Mouse (Mus musculus) urinary bladder, postnatal 14 days (tissue): Measurements from ENCODE around the gene Gpr61.
A peak's percentile ranks its signal among the peaks of the same experiment; 100 is the strongest.

Experiments
- DNase-seq: peaks from one replicate; pipeline ENCODE4 v3.0.0; 2021; ENCODE audit warnings: low spot score

Gpr61 gene

DNA sequence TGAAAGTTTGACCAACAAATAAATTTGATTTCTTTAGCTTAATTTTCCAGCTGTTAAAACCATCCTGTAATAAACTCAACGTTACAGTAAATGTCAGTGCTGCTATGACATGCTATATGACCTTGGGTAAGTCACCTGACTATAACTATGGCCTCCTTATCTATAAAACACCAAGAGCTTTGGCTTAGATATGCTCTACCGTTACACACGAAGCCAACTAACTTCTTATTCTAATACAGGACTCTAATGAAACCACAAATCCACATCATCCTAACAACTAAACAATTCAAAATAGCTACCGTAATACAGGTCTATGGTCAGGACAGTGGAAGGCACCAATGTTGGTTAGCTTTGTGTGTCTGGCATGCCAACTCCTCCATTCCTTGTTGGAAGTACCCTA, 24.9 kb downstream of the Gpr61 start:
- no peak for DNase-seq

DNA sequence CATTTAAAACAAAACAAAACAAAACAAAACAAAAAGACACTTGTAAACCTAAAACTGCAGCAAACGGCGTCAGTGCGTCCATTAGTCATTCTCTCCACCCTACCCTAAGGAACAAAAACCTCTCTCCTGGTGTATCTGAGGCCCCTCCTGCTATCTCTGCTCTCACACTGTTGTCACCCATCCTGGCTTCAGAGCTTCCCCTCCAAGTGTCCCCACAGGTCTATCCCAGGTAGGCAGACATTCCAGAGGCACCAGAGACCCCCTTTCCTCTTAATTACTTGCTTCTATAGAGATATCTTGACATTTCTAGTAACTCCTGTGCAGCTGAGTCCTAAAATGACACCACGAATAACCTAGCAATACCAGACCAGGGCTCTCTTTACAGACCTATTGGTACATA, 25.3 kb downstream of the Gpr61 start:
- no peak for DNase-seq

DNA sequence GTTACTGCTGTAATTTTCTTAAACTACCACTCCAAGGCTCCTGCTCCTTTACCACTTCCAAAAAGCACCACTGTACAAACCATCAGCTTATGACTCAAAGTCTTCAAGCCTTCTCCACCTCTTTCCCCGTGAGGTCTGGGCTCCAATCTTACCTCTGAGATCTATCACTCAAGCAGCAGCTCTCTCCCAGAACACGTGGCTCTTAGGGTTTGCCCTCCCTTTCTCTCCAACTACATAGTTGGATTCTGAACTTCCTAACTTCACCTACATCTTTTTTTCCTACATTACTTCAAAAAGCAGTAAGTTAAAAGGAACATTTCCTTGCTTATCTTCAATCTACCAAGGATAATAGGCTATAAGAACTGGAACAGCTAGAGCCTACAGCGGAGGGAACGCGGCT, 26.2 kb downstream of the Gpr61 start:
- no peak for DNase-seq

DNA sequence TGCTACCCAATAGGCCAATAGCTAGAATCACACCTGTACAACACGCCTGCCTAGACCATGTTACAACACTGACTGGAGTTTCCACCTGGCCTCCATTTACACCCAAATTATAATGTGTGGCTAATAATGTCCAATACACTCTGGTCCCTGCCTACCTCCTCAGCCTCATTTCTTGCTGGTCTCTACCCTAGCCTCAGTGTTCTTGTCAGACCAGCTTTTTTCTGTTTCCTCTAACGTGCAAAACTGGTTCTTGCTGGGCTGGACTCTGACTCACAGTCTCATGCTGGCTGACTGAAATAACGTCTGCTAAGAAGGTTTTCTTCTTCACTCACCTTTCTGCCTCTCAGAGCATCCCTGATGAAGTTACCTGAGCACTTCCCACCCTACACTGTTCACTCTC, 28.4 kb downstream of the Gpr61 start:
- peak; percentile 28 for DNase-seq

DNA sequence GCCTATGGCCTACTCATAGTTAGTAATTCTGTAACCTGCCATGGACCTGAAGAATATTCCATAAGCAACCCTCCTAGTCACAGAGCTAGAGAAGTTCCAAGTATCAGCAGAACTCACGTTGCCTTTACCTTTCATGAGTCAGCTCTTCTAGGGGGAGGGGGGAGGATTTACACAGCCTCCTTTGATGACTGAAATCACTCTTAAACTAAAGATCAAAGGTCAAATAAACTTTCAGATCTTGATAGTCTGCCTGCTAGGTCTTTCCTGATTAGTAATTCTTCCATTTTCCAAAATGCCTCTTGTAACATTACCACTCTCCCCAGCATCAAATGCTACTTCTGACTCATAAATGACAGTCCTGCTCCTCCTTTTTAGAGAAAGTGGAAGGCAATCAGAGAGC, 30.6 kb downstream of the Gpr61 start:
- DNase-seq, result no peak

DNA sequence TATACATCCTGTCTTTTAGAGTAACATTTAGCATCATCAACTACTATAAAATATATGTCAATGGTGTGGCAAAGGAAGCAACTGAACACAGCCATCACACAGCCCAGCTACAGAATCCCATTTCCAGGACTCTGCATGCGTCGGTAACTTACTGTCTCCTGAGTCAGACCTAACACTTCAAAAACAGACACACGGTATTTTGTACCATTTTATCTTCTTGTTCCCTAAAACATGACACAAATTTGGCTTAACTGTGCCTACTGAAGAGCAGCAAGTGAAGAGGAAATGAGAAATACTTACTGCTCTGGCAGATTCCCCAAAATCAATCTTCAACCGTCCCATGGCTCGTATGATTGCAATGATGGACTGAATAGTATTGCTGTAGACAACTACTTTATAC, 31.4 kb downstream of the Gpr61 start:
- no peak for DNase-seq

DNA sequence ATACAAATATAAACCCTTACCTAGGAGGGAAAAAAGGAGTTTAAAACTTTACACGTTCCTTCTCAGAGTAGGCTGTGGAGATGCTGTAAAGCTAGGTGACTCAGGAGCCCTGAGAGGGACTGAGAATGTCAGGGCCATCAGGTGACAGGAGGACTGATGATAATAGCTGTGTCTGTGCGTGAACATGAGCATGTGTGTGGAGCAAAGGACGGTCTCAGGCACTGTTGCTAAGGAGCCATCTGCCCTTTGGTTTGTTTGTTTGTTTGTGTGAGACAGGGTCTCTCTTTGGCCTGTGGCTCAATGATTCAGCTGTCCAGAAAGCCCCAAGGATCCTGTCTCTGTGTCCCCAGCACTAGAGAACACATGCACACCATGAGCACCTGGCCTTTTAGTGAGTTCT, 33.6 kb downstream of the Gpr61 start:
- DNase-seq, result no peak

DNA sequence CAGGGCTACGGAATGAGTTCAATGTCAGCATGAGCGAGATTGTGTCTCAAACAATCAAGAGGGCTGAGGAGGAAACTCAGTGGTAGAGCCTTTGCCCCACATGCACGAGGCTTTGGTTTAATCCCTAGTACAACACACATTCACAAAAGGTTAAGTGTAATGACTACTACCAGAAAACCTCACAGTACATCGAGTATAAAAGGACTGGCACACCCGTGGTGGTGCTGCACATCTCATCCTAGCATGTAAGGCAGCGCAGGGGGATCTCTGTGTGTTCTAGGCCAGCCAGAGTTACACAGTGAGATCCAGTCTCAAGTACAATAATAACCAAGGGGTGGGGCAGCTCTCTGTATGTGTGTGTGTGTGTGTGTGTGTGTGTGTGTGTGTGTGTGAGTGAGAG, 37.2 kb downstream of the Gpr61 start:
- DNase-seq, result no peak

DNA sequence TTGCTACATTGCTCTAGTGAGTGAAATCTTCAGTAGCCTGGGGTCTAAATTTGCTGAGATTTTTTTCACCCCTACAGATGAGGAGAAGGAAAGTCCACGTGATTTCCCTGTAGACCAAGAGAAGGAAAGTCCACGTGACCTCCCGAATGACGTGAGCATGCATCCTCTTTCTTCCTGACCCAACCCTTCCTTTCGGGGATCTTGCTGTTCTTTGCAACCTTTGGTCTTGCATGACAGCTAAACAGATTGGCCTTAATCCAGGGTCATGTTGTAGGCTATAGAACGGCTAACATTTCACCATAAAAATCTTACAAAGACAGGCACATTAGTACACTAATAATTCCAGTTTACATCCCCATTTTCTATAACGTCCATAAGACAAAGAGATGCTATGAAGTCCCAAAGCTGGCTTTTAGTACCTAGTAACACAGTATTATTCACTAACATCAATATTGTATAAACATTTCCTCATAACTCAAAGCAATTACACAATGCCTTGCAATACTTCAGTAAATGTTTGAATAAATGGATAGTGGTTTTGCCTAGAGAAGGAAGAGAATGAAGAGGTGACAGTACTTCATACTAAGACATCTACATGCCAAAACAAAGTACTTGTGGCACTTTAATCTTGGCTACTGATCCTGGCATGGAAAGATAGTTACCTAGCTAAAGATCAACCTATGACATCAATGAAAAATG, 40.9 kb downstream of the Gpr61 start:
- no peak for DNase-seq

DNA sequence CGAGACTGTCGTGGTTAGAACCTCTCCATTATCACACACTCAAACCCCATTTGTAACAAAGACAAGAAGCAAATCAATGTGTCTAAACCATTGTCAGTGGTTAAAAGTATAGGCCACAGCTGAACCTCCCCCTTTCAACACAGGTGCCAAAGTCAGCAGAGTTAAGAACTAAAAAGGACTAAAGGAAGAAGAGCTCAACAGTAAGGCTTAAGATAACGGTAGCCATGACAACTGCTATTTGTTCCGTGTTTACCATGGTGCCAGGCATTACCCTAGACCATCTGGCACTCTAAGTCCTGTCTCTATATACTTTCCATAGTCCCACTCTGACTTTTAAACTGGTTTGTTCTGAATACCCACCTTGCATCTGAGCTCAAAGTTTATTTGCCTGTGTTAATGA, 42.0 kb downstream of the Gpr61 start:
- no peak for DNase-seq

DNA sequence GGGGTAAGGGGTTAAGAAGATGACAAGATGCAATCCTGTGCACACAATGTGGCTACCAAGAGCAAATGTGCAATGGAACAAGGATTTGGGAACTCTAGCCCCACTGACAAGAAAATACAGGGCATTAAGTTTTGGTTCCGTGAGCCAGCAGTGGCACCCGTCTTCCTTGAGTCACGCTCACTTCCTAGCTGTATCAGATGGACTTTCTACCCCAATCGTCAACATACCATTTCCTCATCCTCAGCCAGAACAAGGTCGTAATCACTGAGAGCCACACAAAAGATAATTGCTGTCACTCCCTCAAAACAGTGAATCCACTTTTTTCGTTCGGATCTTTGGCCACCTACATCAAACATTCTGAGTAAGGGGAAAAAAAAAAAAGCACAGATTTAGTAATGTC, 42.4 kb downstream of the Gpr61 start:
- DNase-seq, result no peak

DNA sequence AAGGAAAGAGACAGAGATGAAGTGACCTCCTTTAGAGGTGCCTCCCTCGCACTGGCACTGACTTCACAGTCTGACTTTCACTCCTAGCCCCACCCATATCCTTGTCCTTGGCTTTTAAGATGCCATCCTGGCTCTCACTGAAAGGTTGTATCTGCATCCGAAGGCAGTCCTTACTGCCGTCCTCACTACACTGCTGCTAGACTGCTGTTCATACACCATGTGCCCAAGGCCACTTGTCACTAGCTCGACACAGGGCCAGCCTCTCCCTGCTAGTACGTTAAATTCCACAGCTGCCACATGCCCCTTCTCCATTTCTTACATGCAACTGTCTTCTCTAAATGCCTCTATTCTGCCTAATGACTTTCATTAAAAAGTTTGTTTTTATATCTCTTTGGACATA, 43.4 kb downstream of the Gpr61 start:
- no peak for DNase-seq

DNA sequence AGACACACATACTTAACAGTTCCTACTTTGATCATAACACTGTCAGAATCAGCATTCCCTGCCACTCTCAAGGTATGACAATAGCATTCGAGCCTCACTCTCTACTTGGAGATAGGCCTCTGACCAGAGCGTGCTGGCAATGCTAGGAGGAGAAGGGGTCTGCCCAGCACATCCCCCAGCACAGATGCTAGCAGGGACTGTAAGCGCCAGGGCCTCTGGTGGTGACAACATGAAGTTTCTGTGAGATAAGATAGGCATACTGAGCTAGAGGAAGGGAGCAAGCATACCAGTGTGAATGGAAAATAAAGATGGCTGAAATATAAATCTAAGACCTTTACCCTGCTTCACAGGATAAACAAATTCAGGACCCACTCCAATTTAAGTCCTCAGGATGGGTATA, 49.4 kb downstream of the Gpr61 start:
- DNase-seq, result no peak

DNA sequence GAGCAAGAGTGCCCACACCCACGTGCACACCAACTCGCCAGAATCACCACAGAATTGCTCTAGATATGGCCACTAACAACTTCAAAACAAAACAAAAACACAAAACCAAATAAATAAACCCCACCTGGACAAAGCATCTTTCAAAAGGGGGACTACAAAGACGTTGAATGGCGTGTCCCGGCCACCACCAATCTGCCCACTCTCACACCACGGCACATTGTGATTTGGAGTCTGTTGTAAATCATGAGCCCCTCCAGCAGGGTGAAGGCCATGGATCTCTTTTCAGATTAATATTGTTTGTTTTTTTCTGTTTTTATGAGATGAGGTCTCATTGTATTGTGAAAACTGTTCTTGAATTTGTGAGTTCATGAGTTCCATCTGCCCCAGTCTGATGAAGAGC, 52.6 kb downstream of the Gpr61 start:
- DNase-seq, result no peak

DNA sequence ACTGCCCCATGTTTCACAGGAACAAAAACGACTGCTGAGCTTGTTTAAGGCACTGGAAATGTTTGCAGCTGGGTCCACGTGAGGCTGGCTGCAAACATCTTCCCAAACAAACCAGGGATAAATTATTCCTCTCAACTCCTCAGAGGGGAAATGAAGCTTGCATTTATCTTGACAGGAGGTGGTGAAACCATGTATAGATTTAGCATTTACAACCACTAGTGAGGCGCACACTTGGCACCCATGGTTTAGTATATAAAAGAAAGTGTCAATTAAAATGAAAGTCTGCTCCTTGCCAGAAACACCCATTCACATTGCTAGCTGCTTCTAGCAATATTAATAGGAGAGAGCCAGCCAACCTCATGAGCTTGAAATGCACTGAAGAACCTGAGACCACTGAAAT, 53.1 kb downstream of the Gpr61 start:
- DNase-seq, result no peak
